Mouse (Mus musculus): Measurements from ENCODE around the gene Tmem54.

GRCm38 (mm10) chr4:129161076-129161475 lies 55.7 kb downstream of the Tmem54 start:
- no peak for TF ChIP-seq POLR2A (IDR thresholded peaks at IDR 0.05; ENCODE audit: borderline replicate concordance, low read depth, low read length)
- no peak for TF ChIP-seq CTCF (IDR thresholded peaks at IDR 0.05; ENCODE audit: low read depth, low read length)
